Mouse (Mus musculus) right cerebral cortex, postnatal 25 days (tissue): ENCODE results near the gene Jkamp.

ENCODE experiments used
- DNase-seq: peaks from one replicate; pipeline ENCODE4 v3.0.0; 2022

The Jkamp gene

DNA sequence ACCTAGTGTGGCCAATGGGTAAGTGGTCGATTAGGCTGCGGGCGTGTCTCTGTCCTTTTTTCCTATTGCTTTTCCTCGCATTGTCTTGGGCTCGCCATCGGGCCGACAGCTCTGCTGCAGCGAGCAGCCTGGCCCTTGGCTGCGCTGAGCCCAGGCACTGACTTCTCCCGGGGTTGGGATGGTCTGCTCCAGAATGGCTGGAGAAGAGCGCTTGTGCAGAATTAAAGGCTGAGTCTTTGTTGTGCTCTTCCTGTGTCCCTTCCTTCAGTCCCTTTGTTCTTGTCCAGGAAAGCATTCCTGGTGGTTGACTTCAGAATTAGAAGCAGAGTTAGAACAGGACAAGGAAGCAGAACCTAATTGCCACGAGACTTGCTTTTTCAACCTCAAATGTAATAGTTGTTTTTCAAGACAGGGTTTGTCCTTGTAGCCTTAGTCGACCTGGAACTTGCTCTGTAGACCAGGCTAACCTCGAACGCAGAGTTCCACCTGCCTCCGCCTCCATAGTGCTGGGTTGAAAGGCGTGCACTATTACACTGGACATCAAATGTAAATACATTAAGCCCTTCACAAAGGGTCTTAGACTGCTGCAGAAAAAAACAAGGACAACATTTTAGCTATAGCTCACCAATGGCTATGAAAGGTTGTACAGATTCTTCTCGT, 907 bp downstream of the Jkamp start:
- DNase-seq: no peak

DNA sequence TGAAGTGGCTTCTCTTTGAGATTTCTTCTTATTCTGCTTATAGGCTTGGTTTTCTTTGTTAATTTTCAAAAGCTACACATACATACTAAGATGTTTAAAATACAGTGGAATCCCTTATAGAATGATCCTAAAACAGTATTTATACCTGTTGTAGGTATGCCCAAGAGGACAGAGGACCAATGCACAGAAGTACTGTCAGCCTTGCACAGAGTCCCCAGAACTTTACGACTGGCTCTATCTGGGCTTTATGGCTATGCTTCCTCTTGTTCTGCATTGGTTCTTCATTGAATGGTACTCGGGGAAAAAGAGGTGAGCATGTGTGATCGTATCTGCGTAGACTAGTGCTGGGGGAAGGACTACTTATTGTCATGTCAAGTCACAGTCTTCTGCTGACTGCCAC, 4.4 kb downstream of the Jkamp start:
- DNase-seq: no peak

DNA sequence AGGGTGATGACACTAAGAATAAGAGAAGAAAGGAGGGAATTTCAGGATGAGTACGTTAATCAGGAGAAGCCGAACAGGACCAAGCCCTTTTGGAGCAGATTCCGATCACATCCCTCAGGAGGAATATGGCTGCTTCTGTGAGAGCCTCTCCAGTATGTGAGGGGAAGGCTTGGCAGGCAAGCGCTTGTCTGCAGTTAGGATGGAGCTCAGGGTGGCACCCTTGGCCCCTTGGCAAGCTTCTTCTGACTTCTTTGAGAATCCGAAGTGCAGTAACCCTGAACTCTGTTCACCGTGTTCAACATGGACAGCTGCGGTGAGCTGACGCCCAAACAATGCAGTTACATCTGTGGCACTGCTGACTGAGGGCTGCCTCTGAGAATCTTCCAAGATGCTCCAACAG, 11.6 kb downstream of the Jkamp start:
- DNase-seq: no peak

DNA sequence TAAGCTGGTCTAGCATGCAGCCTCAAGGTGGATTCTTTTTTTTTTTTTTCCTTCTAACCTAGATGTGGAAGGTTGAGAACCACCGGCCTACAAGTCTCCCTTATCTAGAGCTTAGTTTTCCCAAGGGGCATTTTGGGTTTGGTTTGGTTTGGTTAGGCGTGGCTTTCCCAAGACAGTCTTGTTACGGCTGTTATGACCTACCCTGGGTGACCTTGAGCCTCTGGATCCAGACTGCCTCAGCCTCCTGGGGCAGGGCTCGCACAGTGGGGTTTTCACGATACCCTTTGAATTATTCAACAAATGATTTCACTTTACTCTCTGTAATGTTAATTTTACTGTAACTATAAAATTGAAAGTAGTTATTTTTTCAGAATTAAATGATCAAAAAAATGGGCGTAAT, 17.4 kb downstream of the Jkamp start:
- DNase-seq: no peak

DNA sequence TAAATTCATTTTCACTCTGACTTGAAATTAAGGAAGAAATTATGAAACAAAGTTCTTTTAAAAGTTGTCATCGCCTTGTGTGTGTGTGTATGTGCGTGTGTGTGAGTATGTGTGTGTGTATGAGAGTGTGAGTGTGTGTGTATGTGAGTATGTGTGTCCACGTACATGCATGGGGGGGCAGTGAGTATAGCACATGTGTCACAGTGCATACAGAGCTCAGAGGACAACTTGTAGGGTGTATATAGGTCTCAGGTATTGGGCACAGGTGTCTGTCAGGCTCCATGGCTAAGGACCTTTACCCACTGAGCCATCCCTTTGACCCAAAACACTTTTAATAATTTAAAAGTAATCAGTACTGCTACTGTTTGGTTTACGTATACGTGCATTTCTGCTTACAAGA, 18.6 kb downstream of the Jkamp start:
- DNase-seq: no peak

DNA sequence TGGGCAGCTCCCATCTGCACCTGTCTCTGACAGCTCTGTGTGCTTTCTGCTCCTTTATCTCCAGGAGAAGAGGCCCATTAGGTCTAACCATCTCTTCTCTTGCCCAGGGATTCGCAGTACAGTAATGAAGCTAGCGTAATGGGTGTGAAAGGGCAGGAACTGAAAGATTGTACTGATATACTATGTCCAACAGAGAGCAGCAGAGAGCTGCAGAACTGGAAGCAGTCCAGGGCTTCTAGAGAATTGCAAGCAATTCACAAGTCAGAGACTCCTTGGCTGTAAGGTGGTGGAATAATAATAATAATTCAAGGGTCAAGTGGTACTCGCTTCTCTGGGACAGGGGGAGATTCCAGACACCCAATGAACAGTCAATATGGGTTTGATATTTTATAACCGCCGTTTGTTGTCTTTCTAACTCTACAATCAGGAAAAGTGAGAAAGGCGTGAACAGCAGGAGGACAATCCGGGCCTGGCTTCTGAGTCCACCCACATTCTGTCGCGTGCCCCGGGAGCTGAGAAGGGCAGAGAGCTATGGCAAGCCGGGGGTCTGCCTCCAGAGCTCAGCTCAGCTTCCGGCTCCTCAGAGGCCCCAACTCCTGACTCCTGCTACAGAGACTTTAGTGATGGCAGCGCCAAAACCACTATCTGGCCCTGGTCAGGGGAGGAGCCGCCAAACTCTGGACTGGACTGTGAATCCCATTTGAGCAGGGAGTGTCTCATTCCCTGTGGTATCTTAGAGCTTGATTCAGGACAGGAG, 19.3 kb downstream of the Jkamp start:
- DNase-seq: peak; percentile 52

DNA sequence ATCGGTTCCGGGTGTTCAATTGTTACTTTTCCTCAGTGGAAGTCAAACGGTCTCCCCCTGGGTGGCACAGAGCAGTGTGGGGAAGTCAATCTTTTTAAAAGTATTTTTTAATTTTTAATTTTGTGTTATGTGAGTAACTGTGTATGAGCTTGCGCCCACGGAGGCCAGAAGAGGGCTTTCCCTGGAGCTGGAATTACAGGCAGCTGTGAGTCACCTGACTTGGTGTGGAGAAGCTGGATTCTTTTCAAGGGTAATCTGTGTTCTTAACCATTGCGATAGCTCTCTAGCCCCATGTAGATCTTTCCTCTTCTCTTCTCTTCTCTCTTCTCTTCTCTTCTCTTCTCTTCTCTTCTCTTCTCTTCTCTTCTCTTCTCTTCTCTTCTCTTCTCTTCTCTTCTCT, 29.7 kb downstream of the Jkamp start:
- no peak for DNase-seq

DNA sequence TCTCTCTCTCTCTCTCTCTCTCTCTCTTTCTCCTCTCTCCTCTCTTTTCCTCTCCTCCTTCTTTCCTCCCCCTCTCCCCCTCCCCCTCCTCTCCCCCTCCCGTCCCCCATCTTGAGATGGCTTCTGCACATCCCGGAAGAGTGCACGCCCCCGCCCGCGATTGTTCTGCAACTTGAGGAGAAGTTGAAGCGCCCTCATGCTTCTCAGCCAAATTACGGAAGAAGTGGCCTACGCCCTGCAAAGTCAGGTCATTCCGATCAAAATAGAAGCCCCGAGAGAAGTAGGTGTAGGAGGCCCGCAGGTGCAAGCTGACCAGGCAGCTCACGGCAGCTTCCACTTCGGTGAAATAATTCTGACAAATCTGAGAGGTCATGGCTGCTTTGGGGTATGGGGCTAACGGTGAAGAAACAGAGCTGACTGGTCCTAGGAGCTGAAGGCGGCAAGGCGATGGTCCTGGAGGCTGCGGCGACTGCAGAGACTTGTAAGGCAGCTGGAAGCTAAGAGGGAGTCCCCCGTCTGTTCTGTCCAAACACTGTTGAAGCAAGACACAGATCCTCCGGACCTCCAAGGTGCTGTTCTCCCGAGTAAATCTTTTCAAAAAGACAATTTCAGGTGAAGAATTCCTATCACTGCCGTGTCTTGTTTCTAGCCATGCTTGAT, 30.4 kb downstream of the Jkamp start:
- DNase-seq: no peak

DNA sequence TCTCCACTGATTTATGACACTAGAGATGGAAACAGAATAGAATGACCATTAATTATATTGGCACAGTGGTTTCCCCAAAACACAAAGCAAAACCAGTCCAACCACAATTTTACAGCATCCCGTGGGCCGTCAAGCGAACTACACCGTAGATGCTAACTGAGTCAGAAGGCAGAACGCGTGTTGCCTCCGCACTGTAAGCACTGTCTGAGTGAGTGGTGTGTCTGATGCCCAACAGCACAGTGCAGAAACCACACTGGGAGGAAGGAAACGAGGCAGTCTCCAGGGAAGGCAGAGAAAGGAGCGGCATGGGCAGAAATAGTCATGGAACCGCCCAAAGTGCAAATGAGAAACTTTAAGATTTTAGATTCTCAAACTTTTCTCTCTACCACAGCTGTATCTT, 43.8 kb downstream of the Jkamp start:
- DNase-seq: no peak

DNA sequence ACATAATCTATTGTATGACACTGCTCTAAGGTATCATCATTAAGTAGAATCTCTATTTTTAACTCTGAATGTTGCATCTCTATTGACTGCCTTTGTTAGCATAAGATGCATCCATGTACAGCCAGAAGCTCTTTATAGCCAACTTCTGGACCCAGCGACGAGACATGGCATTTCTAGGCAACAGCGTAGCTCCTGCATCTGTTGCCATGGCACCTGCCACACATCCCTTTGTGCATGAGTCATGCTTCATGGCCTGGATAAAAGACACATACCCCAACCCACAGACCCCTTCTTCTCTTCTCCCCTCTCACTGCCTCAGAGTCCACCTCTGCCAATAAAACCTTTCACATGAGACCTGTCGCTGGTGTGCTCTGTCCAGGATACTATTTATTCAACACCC, 65.4 kb downstream of the Jkamp start:
- DNase-seq: peak; percentile 25
